Mouse (Mus musculus) CH12F3 (cell line): ENCODE results near the gene Sdc3.

Experiments used
- in situ Hi-C: fragments of 300-500 bp; cut with MboI; formaldehyde crosslinking; loops from 2 replicates; pipeline ENCODE4 v1.14.3; 2020; ENCODE audit warnings: low sequenced_read_pairs

The Sdc3 gene

DNA sequence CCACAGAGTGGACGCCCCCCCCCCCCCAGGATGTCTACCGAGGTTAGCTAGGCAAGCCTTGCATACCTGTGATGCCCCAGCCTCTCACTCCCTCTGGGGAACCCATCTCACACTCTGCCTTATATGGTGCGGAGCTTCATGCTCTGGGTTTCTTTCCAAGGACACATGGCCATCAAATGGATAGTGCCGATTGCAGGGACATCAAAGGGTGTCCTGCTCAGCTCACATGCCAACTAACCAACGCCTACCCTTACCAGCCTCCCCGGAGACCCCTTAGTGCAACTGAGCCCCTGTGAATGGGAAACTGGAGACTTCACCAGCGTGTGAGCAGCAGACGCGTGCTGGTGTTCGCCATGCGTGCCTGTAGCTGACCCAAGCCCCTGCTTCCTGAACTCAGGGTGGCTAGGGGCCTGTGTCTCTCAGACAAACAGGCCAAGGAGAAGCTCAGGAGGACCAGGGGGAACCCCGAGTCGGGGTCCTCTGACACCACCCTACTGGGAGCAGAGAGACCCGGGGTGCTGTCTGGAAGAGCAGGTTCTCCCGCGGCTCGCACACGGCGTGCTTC lies 444 bp upstream of the Sdc3 start:
- in situ Hi-C loops, result no loop called here

DNA sequence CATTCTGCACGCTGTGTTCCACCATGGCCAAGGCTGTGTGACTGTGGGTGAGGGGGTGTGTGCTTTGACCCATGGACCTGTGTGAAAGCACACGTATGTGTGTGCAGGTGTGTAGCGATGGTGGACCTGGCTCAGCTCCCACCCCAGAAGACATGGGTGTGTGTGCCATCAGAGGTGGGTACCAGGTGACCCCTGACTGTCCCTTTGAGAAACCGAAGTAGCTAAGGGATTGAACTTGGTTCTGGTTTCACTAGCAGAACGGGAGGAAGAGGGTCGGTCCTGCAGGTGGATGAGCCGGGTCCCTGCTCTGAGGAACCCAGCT lies 804 bp downstream of the Sdc3 start:
- in situ Hi-C loops, result no loop called here

- in situ Hi-C loops, result no loop called here
These were observed 2.4 kb downstream of the Sdc3 start for GRCm38 (mm10) chr4:130794771-130795170.

DNA sequence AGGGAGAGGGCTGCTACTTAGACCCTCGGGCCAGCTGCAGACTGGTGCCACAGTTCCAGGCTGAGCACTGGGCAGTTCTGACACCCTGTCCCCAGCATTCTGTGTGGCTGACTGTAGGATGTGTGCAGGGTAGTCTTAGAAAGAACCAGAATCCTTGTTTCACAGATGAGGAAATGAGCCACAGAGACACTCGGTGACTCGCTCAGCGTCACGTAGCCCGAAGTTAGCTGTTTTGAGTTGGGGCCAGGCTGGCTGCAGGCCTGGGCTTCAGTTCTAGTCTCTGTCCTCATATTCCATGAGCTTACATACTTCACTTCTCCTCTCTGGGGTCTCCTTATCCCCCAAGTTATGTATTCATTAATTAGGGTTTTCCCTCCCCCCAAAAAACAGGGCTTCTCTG lies 3.6 kb downstream of the Sdc3 start:
- in situ Hi-C loops, result no loop called here

- in situ Hi-C loops, result no loop called here
These were observed 5.1 kb downstream of the Sdc3 start for GRCm38 (mm10) chr4:130797201-130798051.

- in situ Hi-C loops, result no loop called here
These were observed 6.1 kb downstream of the Sdc3 start for GRCm38 (mm10) chr4:130798416-130798815.

GRCm38 (mm10) chr4:130799118-130799517 lies 6.8 kb downstream of the Sdc3 start:
- in situ Hi-C loops, result no loop called here

GRCm38 (mm10) chr4:130799582-130799981 lies 7.2 kb downstream of the Sdc3 start:
- in situ Hi-C loops, result no loop called here

DNA sequence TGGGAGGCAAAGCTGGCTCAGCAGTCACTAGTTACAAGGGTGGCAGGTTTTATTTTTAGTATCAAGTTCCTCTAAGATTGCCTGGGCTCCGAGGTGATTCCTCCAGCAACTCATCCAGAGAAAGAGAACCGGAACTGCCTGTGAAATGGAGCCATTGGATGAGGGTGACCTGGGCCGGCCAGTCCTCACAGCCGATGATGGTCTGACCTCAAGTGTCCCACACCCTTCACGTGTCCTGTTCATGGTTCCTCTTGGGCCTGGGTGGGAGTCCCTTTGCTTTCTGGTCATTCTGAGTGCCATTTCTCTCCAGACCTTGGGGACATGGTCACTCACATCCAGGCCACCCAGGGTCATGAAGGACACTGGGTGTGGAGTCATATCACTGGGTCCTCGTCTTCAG lies 7.8 kb downstream of the Sdc3 start:
- in situ Hi-C loops, result no loop called here

- in situ Hi-C loops, result no loop called here
These were observed 8.9 kb downstream of the Sdc3 start for GRCm38 (mm10) chr4:130801198-130801597.

GRCm38 (mm10) chr4:130801624-130802329 lies 9.4 kb downstream of the Sdc3 start:
- in situ Hi-C loops, result no loop called here

DNA sequence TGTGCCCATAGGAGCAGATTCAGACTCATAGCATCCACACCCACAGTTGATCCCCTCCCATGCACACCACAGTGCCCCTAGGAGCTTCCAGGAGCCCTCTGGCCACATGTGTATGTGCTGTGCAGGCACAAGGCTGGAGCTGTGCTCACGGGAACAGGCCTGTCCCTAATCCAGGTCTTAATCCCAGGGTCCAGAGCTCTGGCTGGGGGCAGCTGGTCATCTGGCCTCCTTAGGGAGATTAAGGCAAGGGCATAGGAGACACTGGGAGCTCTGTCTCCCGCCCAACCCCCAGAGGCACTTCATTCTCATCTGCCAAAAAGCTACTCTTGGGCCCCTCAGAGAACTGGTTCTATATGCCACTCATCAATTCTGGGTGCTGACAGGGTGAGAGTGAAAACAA lies 11.3 kb downstream of the Sdc3 start:
- in situ Hi-C loops, result no loop called here

DNA sequence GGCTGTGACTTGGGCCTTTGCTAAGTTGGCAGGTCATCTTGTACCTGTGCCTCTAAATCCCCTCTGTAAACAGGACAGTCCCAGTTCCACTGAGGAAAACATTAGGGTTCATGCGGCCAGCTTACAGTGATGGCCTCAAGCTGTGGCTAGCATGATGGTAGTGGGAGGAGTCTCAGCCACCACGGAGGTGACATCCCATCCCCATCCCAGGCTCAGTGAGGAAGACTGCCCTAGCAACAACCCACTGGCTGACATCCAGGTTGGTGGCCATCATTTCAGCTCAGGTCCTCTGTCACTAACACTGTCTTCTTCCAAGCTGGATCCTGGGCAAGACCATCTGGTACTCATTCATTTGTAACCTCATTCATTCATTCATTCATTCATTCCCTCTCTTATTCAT lies 12.0 kb downstream of the Sdc3 start:
- in situ Hi-C loops, result no loop called here

- in situ Hi-C loops, result no loop called here
These were observed 12.5 kb downstream of the Sdc3 start for GRCm38 (mm10) chr4:130804771-130805361.

DNA sequence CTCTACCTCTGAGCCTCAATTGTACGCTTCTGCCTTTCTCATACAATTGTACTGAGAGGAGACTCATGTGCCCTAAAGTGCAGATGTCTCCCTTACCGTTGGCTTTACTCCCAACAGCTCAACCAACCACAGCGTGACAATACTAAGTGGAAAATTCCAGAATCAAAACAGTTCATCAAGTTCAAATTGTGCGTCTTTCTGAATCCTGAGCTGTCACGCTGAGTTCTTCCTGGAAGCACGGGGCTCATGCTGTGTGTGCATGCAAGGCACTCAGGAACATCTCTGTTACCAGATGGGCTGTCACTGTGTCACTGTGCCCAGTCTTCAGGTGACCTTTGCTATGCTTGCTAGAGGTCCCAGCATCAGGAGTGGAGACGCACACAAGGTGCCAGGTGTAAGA lies 13.4 kb downstream of the Sdc3 start:
- in situ Hi-C loops, result no loop called here

GRCm38 (mm10) chr4:130806746-130807145 lies 14.4 kb downstream of the Sdc3 start:
- in situ Hi-C loops, result no loop called here

- in situ Hi-C loops, result no loop called here
These were observed 17.4 kb downstream of the Sdc3 start for GRCm38 (mm10) chr4:130809784-130810183.

DNA sequence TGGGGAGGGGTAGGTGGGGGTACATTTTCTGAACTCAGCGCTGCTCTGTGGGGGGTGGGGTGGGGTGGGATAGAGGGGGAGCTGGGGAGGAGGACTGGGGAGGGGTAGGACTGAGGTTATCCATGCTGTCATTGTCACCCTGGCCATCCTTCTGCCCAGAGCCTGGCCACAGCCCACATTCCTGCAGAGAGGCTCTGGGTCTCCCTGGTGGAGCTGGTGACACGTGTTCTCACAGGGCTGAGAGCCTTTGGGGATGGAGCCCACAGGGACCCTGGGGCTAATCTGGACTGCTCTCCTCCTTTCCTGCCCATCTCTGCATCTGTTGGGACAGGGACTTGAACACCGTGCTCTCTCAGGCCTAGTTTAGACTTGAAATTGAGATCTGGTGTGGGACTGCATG lies 18.5 kb downstream of the Sdc3 start:
- in situ Hi-C loops, result no loop called here

DNA sequence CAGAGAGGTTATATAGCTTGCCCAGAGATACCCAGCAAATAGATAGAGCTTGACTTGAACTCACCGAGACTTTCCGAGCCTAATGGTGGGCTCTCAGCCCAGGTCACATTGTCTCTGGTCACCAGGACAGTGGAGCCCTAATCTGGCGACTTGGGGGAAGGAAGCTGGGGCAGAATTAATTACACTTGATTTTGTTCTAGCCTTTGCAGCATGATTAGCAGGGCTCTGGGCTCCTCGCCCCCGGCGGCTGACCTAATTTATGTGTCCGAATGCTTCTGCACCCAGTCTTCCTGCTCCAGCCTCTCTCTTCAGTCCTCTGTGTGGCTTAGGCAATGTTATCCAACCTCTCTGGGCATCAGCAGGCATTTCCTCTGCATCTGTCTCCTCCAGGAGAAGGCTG lies 19.0 kb downstream of the Sdc3 start:
- in situ Hi-C loops, result no loop called here

DNA sequence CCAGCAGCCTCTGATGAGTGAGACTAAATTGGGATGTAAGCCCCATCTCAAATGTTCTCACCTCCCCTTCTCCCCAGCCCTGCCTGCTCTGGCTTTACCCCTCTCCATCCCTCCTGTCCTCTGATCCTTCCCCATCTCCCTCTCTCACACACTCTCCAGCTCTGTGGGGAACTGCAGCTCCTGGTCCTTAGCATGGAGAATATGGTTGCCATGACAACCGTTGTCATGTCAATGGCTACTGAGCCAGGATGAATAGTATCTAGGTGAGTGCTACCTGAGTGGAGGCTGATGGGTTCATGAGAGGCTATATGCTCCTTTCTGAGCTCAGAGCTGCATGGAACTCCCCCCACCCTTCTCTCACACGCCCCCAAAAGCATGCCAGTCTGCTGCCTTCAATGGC lies 21.6 kb downstream of the Sdc3 start:
- in situ Hi-C loops, result no loop called here

DNA sequence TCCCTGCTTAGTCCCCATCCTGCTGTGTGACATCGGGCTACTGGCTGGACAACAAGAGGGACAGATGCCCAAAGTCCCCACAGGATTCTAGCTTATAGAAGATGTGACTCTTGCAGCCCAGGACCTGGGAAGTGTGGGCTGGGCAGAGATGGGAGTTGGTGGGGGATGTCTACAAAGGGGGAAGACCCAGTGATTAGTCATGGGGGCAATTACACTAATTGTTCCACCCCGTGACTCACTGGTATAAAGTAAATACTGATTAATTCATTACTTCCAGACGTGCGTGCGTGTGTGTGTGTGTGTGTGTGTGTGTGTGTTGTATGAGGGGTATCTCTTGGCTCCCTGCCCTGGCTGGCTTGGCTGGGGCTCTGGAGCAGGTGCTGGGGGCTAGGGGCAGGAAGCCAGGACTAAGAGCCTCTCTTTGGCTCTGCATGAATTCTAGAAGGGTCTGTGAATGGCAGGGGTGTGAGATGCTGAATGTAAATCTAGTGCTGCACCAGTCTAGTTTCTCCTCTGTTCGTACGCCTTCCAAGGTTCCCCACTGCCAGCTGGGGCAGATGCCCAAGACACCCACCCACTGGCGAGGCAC lies 22.5 kb downstream of the Sdc3 start:
- in situ Hi-C loops, result no loop called here
